Mouse (Mus musculus) brain, adult 10 weeks (tissue): ENCODE measurements around the gene Rnaset2b. TPM values are rescaled to one million over a fixed set of nuclear protein-coding genes. Genes with fewer than 3 reads are reported as not detected.

Source experiments
- polyA plus RNA-seq: library from polyadenylated mRNA; stranded (reverse); fragments of 350-450 nt; fragmentation: Illumina TruSeq; extraction: RNeasy Lipid Tissue Mini Kit (QIAGEN cat#74804); gene quantifications from one replicate; pipeline ENCODE4 v1.2.3, GENCODE M21; 2015; ENCODE audit warnings: low read depth, low replicate concordance

The Rnaset2b gene
- 77.0 TPM for polyA plus RNA-seq

DNA sequence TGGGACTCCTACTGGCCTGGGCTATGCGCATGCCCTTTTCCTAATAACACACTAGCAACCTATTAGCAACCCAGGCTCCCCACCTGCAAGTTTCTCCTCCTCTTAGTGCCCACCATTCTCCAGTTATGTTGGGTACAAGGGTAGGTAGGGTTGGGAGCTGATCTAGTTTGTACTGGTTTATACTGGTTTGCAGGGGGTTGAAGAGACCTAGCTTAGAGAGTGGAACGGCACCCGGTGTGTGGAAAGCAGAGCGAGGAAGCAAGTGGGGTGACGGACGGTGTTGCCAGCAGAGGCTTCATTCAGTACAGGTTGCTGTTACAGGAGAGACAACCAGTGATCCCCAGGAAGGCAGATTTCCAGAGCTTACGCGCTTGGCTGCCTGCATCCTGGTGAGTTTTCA is at the start of gene Rnaset2b:
TSS of gene Rnaset2b (plus strand) at position 301 of the 400 bp plus-strand sequence.

DNA sequence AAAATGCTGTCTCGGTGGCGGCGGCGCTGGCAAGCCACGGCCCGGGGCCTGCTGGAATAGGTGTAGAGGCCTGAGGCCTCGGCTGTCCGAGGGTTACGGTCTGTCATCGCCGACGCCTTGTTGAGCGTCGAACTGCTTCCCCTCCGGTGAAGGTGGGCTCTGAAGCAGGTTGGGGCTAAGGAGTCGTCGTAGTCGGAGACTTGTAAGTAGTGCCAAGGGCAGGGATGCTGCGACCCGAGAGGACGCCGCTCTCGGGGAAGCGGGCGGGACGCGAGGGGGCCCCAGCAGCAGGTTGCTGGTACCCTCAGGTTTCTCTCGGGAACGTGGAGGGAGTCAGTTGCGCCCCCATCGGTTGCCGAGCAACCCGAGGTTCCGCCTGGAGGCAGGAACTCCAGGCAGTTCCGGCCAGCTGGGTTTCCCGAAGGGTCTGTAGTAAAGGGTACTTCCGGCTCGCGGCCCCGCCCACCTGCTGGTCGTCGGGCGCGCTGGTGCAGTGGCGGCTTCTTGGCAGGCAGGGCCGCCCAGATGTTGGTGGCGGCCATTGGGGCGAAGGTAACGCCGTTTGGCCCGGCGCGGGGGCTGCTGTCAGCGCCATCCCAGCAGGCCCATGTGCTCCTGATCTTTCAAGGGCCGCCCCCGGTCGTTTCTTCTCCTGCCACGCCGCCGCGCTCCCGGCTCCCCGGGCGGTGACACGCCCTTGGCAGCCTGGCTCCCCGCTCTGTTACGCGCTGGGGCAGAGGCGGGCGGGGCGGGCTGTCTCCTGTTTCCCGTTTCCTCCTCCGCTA is 22.3 kb upstream of the Rnaset2b start, which contains the start of gene Rsph3b:
TSS of gene Rsph3b (minus strand) at position 699 of the 785 bp plus-strand sequence.

DNA sequence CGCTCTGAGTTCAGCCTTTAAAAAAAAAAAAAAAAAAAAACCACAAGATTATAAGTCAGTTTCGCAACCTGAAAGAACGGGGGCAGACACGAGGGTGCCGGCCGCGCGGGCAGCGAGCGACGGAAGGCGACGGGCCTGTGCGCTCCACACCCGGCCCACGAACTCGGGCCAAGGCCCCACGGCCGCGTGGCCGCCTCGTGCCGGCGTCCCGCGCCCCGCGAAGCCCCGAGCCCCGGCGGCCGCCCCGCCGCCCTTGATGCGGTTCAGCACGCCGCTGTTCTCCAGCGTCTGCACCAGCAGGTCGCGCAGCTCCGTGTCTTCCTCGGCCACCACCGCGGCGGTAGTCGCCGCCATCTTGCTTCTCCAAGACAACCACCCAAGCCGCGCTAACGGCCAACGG is 9.7 kb upstream of the Rnaset2b start, which contains the start of gene Tagap1:
TSS of gene Tagap1 (minus strand) at position 381 of the 400 bp plus-strand sequence.

DNA sequence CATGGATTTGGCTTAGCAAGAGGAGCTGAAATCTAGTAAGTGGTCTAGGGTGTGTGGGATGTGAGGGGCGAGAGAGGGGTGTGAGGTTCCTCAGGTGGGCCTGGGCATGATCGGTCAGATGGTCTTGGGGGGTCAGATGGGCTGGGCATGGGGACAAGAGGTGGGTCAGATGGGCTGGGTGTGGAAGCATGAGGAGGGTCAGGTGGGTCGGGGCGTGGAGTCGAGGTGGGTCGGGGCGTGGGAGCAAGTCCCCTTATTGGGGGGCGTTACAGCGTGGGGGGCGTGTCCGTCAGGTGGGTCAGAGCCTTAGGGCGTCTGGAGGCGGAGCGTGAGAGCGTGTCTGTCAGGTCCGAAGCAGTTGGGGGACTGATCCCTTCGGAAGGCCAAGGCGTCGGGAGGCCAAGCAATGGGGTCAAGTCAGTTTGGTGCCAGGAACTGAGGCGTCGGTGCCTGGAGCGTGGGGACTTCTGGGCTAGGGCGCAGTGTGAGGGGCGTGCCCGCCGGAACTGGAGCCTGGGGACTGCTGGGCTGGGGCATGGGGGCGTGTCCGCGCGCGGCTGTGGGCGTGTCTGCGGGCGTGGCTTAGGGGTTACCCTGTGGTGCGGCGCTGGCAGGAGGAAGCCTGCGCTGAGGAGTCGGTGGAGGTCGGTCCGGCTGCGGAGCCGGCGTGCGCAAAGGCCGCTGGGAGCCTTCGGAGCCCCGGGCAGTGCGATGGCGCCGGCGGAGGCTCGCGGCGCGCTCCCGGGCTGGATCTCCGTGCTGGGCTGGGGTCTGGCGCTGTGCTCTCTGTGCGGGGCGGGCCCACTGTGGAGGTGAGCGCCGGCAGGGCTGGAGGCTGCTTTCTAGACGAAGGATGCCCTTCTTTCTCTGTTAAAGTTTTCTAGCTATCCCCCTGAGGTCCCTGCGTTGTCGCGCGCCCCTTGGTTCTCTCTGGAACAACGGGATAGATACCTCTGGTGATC is 8.1 kb downstream of the Rnaset2b start, which contains the start of gene Gm49721:
TSS of gene Gm49721 (plus strand) at position 618 of the 962 bp plus-strand sequence.

GRCm38 (mm10) chr17:7025257-7025656 is 54.8 kb downstream of the Rnaset2b start, which contains the start of gene Gm1604a:
Gm1604a (plus strand) TSS chr17:7025568.

Other genes with a start within 250 kb of the Rnaset2b start
- 50.3 TPM for gene Ezr, start 187.8 kb upstream of the Rnaset2b start, polyA plus RNA-seq
- 26.4 TPM for gene Rsph3b, start 22.0 kb upstream of the Rnaset2b start, polyA plus RNA-seq
- gene Tagap1, start 9.5 kb upstream of the Rnaset2b start, polyA plus RNA-seq = 45.8 TPM
- 0.42 TPM for gene Gm49721, start 8.3 kb downstream of the Rnaset2b start, polyA plus RNA-seq
- 1.4 TPM for gene Gm1604a, start 54.9 kb downstream of the Rnaset2b start, polyA plus RNA-seq
- 37.3 TPM for gene Rps6ka2, start 199.5 kb downstream of the Rnaset2b start, polyA plus RNA-seq